Mouse (Mus musculus): ENCODE data around the gene Myo3a.
A peak's percentile ranks its signal among the peaks of the same experiment; 100 is the strongest.

Gene Myo3a

GRCm38 (mm10) chr2:22620978-22621827, 393.9 kb downstream of the Myo3a start:
- no peak for DNase-seq

GRCm38 (mm10) chr2:22621828-22622731, 394.8 kb downstream of the Myo3a start, which contains the start of gene Gad2:
Gene Gad2 (plus strand): TSS chr2:22622205.
- peak; percentile 20 for DNase-seq

- no peak for DNase-seq
Observed at GRCm38 (mm10) chr2:22623111-22624070, 396.1 kb downstream of the Myo3a start.

DNA sequence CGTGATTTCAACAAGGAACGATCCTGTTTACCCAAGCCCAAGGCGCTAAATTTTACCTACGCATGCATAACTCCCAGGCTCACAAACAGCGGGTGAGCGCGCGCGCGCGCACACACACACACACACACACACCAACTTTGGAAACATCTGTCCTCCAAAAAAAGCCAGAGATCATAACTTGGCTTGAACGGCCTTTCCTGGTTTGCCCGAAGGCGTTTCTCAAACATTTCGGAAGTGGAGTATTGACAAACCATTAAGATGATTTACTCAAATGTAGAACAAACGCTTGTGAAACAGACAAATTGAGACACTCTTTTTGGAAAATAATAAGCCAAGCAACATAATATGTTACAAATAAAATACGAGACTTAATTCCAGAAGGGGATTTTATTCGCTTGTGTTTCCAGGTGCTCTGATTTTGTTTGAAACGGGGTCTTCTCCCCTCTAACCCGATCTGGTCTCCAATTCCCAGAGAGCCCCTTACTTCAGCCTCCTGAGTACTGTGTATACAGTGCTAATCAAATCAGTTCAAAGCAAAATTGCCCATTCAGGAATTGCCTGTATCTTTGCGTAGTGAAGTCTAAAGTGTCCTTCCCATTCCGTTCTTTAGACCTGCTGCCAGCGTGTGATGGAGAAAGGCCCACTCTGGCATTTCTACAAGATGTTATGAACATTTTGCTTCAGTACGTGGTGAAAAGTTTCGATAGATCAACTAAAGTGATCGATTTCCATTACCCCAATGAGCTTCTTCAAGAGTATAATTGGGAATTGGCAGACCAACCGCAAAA, 397.1 kb downstream of the Myo3a start:
- no peak for DNase-seq

DNA sequence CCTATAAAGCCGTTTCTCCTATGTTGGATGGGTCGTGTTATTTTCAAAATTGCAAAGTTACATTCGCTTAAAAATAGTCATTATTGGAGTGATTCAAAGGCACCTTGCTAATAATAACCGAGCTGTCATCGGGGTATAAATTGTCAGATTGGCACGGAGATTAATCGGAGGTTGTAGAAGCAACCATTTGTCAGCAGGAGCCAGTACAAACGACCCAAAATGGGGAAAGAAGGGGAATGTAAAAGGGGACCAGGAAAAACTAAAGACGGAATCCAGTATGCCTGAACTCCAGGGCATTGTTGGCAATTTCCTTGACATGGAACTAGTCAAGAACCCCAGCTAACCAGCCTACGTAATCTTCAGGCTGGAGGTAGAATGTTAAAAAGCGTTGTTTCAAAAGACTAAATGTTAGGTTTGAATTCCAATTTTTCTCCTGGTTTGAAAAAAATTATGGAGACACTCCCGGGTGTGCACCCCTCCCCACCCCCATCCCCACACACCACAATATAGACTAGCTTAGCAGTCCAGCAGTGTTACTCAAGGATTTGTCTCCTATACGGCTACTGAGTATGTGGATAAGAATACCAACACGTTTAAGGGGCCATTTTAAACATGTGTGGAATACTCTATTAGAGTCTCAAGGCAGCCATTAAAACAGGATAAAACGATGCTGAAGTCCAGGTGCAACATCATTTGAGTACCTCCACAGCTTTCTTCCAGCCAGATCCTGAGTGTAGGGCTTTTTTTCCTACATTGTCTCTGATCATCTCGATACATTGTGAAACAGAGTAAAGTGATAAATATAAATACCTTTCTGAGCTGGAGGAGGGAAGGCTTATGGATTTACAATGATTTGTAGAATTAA, 398.0 kb downstream of the Myo3a start:
- DNase-seq: no peak

DNA sequence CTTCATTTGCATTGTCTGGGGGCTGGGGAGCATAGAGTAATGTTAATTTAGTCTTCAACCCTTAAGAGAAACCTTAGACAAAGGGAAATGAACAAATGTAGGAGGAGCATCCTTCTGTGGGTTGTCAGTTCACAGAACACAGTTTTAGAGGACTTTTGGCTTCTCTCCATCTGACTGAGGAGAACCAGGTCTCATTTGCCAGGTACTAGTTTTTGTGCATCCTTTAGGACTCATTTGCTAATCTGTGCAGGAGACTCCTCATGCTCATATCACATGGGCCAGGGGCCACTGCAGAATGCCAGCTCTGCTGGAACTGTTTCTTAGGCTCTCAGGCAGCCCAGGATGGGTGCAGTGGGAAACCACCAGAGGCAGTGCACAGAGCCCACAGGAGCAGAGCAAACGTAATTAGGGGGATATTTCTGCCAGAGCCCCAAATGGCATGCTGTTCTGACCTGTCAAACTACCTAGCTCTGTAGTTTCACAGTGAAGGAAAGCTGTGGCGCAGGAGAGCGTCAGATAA, 399.9 kb downstream of the Myo3a start:
- DNase-seq: no peak

DNA sequence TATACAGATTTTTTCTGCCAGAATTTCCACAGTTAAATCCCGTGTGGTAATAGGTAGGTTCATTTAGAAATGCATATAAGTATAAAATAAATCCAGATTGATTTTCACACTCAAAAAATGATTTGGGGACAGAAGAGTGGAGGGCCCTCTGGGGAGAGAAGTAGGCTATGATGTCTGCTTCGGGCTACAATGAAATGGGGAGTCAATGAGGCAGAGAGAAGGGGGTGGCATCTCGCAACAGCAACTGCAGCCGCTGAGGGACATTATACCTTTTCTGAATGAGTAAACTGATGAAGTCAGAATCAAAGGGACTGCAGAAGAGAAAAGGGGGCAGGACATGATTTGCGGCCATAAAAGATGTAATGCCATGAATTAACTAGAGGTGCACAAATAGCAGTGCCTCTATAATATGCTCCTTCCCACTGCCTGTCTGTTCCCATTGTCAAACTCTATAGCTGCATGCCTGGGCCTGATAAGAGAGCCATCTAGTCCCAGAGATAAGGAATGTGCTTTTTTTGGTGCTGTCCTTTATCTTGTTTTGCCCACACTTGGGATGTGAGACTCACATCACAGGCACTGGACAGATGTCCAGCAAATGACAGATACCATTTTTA, 400.6 kb downstream of the Myo3a start:
- DNase-seq: no peak

- peak; percentile 50 for DNase-seq
Observed at GRCm38 (mm10) chr2:22634766-22635165, 407.5 kb downstream of the Myo3a start.

DNA sequence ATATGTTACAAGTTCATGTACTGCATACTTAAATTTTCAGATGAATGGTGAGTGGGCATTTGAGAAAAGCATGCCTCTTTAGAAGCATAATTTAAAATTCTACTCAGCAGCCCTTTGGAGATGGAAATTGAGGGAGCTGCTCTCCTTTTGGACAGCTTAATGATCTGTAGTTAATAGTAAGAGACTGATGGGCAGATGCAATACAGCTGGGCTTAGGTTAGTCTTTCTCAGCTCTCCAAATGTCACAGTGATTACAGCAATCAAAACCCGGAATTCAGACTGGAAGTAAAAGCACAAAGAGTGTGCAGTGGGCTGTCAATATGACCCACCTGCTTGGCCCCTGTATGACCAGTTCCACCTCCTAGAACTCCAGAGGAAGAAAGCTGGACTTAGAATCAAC, 418.8 kb downstream of the Myo3a start:
- no peak for DNase-seq

DNA sequence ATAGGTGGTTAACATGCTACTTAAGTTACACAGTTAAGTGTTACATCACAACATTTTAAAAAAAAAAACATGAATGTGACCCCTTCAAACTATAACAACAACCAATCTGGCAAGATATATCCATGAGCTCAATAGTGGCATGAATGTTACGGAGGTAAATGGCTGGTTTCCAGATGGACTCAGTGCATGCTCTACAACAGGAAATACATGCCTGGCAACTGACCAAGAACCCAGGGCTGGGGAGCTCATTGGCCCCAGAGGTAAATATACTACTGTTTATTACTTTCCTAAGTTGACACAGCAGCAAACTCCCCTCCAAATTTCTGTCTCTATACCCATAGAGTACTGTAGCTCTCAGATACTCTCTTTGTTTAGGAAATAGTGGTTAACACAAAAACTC, 421.1 kb downstream of the Myo3a start:
- no peak for DNase-seq

DNA sequence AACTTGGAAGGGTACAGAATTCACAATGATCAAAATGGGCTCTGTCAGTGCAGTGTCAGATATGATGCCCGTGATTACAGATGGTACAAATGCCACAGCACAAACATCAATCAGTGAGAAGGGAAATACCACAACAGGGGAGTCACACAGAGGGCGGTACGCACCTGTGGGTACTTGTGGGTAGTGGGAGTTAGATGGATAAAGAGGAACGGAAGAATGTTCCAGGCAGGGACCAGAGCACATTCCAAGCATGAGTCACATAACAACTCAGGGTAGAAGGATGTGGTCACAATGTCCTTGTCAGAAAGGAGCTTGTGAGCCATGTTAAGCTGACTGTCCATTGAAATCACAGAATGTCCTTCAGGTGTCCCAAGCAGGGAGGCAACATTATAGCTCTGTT, 424.5 kb downstream of the Myo3a start:
- no peak for DNase-seq

DNA sequence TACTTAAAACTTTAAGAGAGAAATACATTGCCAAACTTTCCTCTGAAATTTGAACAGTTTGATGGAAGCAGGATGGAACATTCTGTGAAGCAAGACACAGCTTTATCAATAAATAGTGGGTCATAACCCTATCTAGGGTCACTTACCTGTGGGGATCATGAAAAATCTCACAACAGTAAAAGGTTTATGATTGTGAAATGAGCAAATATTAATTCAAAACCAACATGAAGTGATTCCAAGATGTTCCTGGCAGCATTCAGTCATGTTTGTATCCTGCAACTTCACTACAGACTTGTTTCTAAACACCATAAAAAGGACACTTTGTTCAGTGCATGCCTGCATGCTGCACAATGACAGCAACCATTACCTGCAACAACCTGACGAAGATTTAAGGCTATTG, 436.4 kb downstream of the Myo3a start:
- DNase-seq: no peak
